ENCODE assay signal across 11 mouse cellular contexts in the genomic region with DNA sequence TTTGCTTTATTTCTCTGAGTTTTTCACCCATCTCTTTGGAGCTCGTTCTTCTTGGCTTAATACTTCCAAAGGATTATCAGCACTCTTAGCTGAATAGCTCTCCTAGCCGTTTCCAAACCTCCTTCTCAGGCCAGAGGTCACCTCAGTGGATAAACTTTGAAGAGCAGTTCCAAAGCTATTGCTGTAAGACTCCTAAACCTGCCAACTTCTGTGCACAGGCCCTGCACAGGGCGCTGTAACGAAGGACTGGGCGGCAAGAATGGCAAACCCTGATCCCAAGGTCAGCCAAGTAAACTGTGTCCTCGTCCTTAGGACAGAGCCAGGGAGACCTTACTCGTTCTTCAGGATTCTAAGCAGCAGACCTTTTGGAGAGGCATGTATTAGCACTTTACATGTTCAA. TPM values are rescaled to one million over a fixed set of nuclear protein-coding genes. Genes with fewer than 3 reads are reported as not detected.
DNase-seq lines count a peak whose midpoint lies in the region; TF ChIP-seq lines count a peak whose summit lies in the region.
"Had no signal": no experiment of that assay in that cellular context is flagged by ENCODE, and none has a peak within 500 bp of the region (broad histone marks: within the 10 kb centered on the region; RNA-seq: fewer than 3 reads in every experiment).

No protein-coding gene starts in this region.

- TF ChIP-seq POLR2A in cerebellum, adult 2 months (IDR thresholded peaks at IDR 0.05; ENCODE audit: borderline replicate concordance, insufficient read depth, low read length), result no peak

- intact Hi-C loops in heart, postnatal 14 days (cut with DNase I), result loop anchor here (10.0 kb wide), 1 partner anchor 509 kb away; the partner anchor contains the start of gene Lmo4

- H3K4me3 ChIP-seq in layer of hippocampus, adult 2 months, result no peak overlapping the region
- H3K4me3 ChIP-seq in cerebellum, adult 2 months (replicated peaks; ENCODE audit: insufficient read depth, low read depth, low read length), result no peak overlapping the region
- H3K4me3 ChIP-seq: hindbrain, embryonic 12.5 days; lung, embryonic 15.5 days had no signal

- WGBS in cerebellum, adult 2 months, result 58% methylated on average over 7 of the region's 7 CpGs

- H3K27me3 ChIP-seq in cerebellum, adult 2 months (ENCODE audit: control insufficient read depth, insufficient read depth, low read length), result no peaks in the 10 kb centered on the region
- H3K27me3 ChIP-seq: hindbrain, embryonic 12.5 days; lung, embryonic 15.5 days had no signal

- TF ChIP-seq CTCF in layer of hippocampus, adult 2 months (conservative IDR thresholded peaks at IDR 0.05), result no peak
- no peak for TF ChIP-seq CTCF in cerebellum, adult 2 months (IDR thresholded peaks at IDR 0.05; ENCODE audit: borderline replicate concordance, insufficient read depth, low read depth, low read length)

- peaks cover 15% of the 10 kb centered on the region for H3K4me1 ChIP-seq in cerebellum, adult 2 months (ENCODE audit: control insufficient read depth, insufficient read depth, low read length)

- DNase-seq in layer of hippocampus, adult 2 months (ENCODE audit: low spot score in 2 of 2), result no peak
- no peak for DNase-seq in layer of hippocampus, adult 9-11 months
- peak; percentile 74 for DNase-seq in fat pad, adult 2 months (ENCODE audit: extremely low read depth, low read depth, low spot score)
- peak; percentile 23 to 30 for DNase-seq in heart, postnatal 14 days
- DNase-seq in lung, postnatal 25 days (ENCODE audit: low spot score), result peak; percentile 60
- DNase-seq in embryo, embryonic 10.5 days (ENCODE audit: low spot score), result no peak
- DNase-seq in cerebellum, adult 2 months, result no peak
- DNase-seq in right cerebral cortex, postnatal 25 days, result no peak

- peak overlapping the region; percentile 64 for H3K27ac ChIP-seq in layer of hippocampus, adult 2 months
- H3K27ac ChIP-seq in cerebellum, adult 2 months (ENCODE audit: insufficient read depth, low read length), result no peak overlapping the region
- H3K27ac ChIP-seq: hindbrain, embryonic 12.5 days; lung, embryonic 15.5 days had no signal

RNA-seq across cellular contexts. Expression of gene Sh3glb1, which starts 6.0 kb away (rescaled TPM):
- total RNA-seq in layer of hippocampus, adult 2 months (2021), result 10 to 100 TPM; 51.9 to 52.3 TPM
- 100 to 1,000 TPM; 292 to 300 TPM for total RNA-seq in heart, postnatal 14 days (2021)
- 25.2 and 25.5 TPM in 2 replicates for polyA plus RNA-seq in cerebellum, adult 2 months (2012; rRNA removed)

RNA-seq across cellular contexts. Expression of gene Clca3a1, which starts 46.7 kb away (rescaled TPM):
- total RNA-seq in layer of hippocampus, adult 2 months (2021), result under 1 TPM; 0.12 to 0.13 TPM
- total RNA-seq in heart, postnatal 14 days (2021), result 1 to 10 TPM; 2.2 to 2.8 TPM
- 0.03 TPM in 2 replicates for polyA plus RNA-seq in cerebellum, adult 2 months (2012; rRNA removed)
- total RNA-seq: monocyte, adult 5-6 weeks had no signal

Comparison
In these comparisons a context has a peak if more than half of its experiments do, and no peak if none do; other contexts are left out.
1. DNase-seq: peak in fat pad, adult 2 months (single experiment), heart, postnatal 14 days (2 of 2) and lung, postnatal 25 days (single experiment); none in layer of hippocampus, adult 2 months (0 of 2), layer of hippocampus, adult 9-11 months (single experiment), embryo, embryonic 10.5 days (single experiment), cerebellum, adult 2 months (0 of 2) and right cerebral cortex, postnatal 25 days (single experiment).
2. RNA of gene Sh3glb1, which starts 6.0 kb away (total RNA-seq): 292 to 300 TPM in heart, postnatal 14 days; 51.9 to 52.3 TPM in layer of hippocampus, adult 2 months; every median in the first group is over 4 times any median in the second.